Mouse (Mus musculus): ENCODE data around the gene Gm45213. TPM values are rescaled to one million over a fixed set of nuclear protein-coding genes. Genes with fewer than 3 reads are reported as not detected.
A peak's percentile ranks its signal among the peaks of the same experiment; 100 is the strongest.

Gene Gm45213
- polyA plus RNA-seq, 1 experiment from 2014 or later: not detected

DNA sequence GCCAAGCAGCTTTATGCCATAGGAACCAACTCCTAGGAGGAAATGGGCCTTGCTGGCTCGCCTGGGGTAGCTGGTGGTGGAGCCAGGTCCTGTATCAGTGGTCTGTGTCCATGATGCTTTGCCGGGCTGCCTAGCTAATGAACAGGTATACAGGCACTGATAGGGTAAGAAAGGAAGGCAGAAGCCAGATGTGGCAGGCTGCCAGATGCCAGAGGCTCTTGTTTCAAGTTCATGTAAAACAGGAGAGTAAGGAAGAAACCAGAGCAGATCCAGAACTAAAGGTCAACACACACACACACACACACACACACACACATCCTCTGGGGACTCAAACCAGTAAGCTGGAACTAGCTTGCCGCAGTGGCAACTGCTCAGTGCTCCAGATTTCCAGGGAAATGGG lies 5.1 kb upstream of the Gm45213 start:
- WGBS: 78% methylated on average over 3 of the region's 3 CpGs
- Histone ChIP-seq H3K4me1 (replicated peaks; ENCODE audit: control insufficient read depth, insufficient read depth, low read length) (no peaks in the 10 kb centered on the region), H3K36me3 (ENCODE audit: control insufficient read depth, insufficient read depth) (no peaks in the 10 kb centered on the region), H3K4me3 (ENCODE audit: low read depth, low read length) (no peak overlapping the region), H3K27ac (ENCODE audit: low read depth, low read length) (no peak overlapping the region), H3K9me3 (ENCODE audit: control insufficient read depth) (no peaks in the 10 kb centered on the region), H3K27me3 (replicated peaks; ENCODE audit: control insufficient read depth, insufficient read depth, low read length) (no peaks in the 10 kb centered on the region), H3K4me2 (replicated peaks; ENCODE audit: low read depth) (no peak overlapping the region), H3K9ac (ENCODE audit: low read depth, low read length) (no peak overlapping the region)
- ATAC-seq: no peak
- no peak for TF ChIP-seq CTCF (IDR thresholded peaks at IDR 0.05; ENCODE audit: low read depth)

DNA sequence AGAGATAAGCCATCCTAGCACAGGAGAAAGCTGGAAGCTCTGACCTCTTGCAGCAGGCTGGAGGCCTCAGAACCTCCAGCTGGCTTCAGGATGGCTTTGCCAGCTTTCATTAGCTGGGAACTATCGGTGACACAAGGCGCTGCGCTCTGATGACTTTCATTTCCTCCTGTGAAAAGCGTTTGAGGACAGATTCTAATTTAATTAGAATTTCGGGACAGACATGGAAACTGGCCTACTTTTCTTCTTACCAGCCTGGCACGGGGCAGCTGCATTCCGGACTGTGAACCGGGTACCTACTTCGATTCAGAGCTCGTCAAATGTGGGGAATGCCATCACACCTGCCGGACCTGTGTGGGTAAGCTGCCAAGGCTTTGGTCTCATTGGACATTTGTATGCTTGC lies 4.7 kb upstream of the Gm45213 start:
- no peaks in the 10 kb centered on the region for H3K36me3 ChIP-seq (ENCODE audit: control insufficient read depth, insufficient read depth)
- H3K27me3 ChIP-seq (replicated peaks; ENCODE audit: control insufficient read depth, insufficient read depth, low read length): no peaks in the 10 kb centered on the region
- no peak for ATAC-seq
- H3K4me2 ChIP-seq (replicated peaks; ENCODE audit: low read depth): no peak overlapping the region
- no peaks in the 10 kb centered on the region for H3K9me3 ChIP-seq (ENCODE audit: control insufficient read depth)
- TF ChIP-seq CTCF (IDR thresholded peaks at IDR 0.05; ENCODE audit: low read depth): no peak
- H3K4me3 ChIP-seq (ENCODE audit: low read depth, low read length): no peak overlapping the region
- H3K9ac ChIP-seq (ENCODE audit: low read depth, low read length): no peak overlapping the region
- H3K27ac ChIP-seq (ENCODE audit: low read depth, low read length): no peak overlapping the region
- WGBS: 84% methylated on average over 11 of the region's 11 CpGs
- H3K4me1 ChIP-seq (replicated peaks; ENCODE audit: control insufficient read depth, insufficient read depth, low read length): no peaks in the 10 kb centered on the region

DNA sequence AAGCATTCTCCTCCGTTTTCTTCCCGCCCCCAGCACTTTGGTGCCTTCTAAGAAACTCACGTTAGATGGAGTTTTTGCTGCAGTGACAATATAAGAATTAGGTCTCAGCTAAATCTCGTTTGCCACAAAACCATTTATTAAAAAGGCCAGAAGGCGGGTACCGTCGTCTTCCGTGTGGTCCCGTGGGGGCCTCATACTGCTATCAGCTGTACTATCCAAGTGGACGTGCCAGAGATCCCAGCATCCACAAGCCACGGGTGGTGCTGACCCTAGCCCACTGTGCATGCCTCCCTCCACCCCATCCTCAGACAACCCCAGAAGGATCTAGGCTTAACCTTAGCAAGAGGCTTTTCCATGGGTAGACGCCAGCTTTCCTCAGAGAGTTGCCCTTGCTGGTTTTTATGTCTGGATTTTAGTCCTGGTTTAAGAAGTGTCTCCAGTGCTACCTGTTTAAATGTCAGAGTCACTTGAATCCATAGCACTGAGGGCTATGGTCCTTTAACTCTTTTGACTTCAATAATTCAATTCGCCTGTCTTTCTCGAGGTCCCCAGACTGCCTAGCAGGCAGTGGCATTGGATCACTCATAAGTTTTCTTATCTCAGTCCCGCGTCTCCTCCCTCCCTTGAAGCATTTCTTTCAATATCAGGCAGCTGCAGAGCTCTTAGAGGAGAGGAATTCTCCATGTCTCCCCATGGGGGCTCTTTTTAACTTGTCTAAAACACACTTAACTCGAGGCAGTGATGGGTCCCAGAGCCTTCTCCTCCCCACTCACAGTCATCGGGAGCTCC lies 3.2 kb upstream of the Gm45213 start:
- no peaks in the 10 kb centered on the region for H3K27me3 ChIP-seq (replicated peaks; ENCODE audit: control insufficient read depth, insufficient read depth, low read length)
- H3K4me3 ChIP-seq (ENCODE audit: low read depth, low read length): no peak overlapping the region
- no peak for ATAC-seq
- no peak overlapping the region for H3K9ac ChIP-seq (ENCODE audit: low read depth, low read length)
- no peak overlapping the region for H3K27ac ChIP-seq (ENCODE audit: low read depth, low read length)
- H3K36me3 ChIP-seq (ENCODE audit: control insufficient read depth, insufficient read depth): no peaks in the 10 kb centered on the region
- H3K4me2 ChIP-seq (replicated peaks; ENCODE audit: low read depth): no peak overlapping the region
- WGBS: 79% methylated on average over 18 of the region's 18 CpGs
- H3K4me1 ChIP-seq (replicated peaks; ENCODE audit: control insufficient read depth, insufficient read depth, low read length): no peaks in the 10 kb centered on the region
- no peaks in the 10 kb centered on the region for H3K9me3 ChIP-seq (ENCODE audit: control insufficient read depth)
- no peak for TF ChIP-seq CTCF (IDR thresholded peaks at IDR 0.05; ENCODE audit: low read depth)

DNA sequence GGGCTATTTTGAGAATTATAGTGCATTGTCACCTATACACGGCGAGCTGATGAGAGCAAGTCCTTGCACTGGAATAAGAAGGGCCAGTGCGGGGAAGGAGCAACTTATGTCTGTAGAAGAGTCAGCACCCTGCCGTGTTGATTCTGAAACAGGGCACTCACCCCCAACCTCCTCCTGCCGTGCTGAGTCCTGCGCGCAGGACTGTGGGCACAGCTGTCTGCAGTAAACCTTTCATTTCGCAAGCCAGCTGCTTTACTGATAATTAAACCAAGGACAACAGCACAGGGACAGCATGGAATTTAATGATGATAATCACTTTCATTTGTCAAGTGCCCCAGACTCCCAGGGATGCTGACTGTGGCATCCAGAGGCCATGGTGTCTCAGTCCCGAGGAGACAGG lies 1.2 kb downstream of the Gm45213 start:
- Histone ChIP-seq H3K36me3 (ENCODE audit: control insufficient read depth, insufficient read depth) (no peaks in the 10 kb centered on the region), H3K4me1 (replicated peaks; ENCODE audit: control insufficient read depth, insufficient read depth, low read length) (no peaks in the 10 kb centered on the region), H3K27ac (ENCODE audit: low read depth, low read length) (no peak overlapping the region), H3K27me3 (replicated peaks; ENCODE audit: control insufficient read depth, insufficient read depth, low read length) (no peaks in the 10 kb centered on the region), H3K9ac (ENCODE audit: low read depth, low read length) (no peak overlapping the region), H3K9me3 (ENCODE audit: control insufficient read depth) (no peaks in the 10 kb centered on the region), H3K4me2 (replicated peaks; ENCODE audit: low read depth) (no peak overlapping the region), H3K4me3 (ENCODE audit: low read depth, low read length) (no peak overlapping the region)
- WGBS: 46% methylated on average over 9 of the region's 9 CpGs
- no peak for ATAC-seq
- no peak for TF ChIP-seq CTCF (IDR thresholded peaks at IDR 0.05; ENCODE audit: low read depth)

DNA sequence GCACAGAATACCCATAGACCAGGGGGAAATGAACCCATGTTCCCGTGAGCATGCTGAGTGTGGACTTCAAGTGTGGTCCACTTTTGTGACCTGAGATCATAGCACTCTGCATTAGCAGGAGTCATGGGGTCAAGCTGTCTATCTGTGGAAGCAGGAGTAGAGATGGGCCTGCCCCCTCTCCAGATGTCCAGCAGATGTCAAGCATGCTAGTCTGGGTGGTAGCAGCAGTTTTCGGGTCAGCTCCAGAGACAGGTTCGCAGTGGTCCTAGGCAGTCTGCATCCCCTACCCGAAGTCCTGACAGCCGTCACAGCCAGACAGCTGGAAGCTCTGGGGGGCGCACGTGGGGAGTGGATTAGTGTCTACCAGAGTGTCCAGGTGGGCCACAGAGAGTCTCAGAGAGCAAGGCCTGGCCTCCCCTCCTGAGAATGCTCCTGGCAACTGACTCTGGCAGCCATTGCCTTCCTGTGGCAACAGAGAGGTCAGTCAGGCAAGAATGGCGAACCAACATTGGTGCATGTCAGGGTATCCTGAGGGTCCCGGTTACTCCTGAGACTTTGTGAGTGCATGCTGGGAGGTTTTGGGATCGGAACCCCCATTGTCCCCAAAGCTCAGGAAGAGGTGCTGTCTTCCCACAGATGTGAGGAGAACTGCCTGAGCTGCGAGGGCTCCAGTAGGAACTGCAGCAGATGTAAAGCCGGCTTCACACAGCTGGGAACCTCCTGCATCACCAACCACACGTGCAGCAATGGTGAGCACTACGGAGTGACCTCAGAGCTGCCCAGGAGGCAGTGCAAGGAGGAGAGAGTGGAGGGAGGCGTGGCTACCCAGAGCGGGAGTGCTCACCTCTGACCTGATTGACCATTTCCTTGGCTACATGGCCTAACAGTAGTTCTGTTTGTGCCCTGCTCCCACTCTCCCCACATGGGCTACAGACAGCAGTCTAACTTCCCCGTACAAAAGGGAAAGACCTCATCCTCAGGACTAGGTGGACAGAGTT lies 3.8 kb downstream of the Gm45213 start:
- Histone ChIP-seq H3K9me3 (ENCODE audit: control insufficient read depth) (no peaks in the 10 kb centered on the region), H3K4me2 (replicated peaks; ENCODE audit: low read depth) (no peak overlapping the region), H3K36me3 (ENCODE audit: control insufficient read depth, insufficient read depth) (no peaks in the 10 kb centered on the region), H3K27me3 (replicated peaks; ENCODE audit: control insufficient read depth, insufficient read depth, low read length) (no peaks in the 10 kb centered on the region), H3K9ac (ENCODE audit: low read depth, low read length) (no peak overlapping the region), H3K4me1 (replicated peaks; ENCODE audit: control insufficient read depth, insufficient read depth, low read length) (no peaks in the 10 kb centered on the region), H3K27ac (ENCODE audit: low read depth, low read length) (no peak overlapping the region), H3K4me3 (ENCODE audit: low read depth, low read length) (no peak overlapping the region)
- TF ChIP-seq CTCF (IDR thresholded peaks at IDR 0.05; ENCODE audit: low read depth): no peak
- WGBS: 60% methylated on average over 17 of the region's 17 CpGs
- 0 out of 2 replicates have a peak, but pooled peaks have one; percentile 31 for ATAC-seq

DNA sequence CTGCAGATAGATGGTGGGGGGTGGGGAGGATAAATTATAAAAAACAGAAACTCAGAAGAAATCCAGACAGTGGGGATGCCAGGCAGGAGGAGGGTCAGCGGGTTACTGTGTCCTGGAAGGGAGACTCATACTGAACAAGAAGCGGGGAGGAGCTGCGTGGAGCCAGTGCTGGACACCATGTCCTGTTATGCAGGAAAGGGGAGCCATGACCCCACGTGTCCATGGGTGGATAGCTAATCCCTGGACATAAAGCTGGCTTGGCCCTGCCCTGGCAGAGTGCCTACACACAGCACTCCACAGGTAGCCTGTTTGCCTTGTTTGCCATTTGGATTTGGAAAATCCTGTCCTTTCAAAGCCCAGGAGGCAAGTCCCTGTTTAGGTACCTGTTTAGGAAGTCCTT lies 4.6 kb downstream of the Gm45213 start:
- H3K9me3 ChIP-seq (ENCODE audit: control insufficient read depth): peaks cover 3% of the 10 kb centered on the region; the same call in 1 of the 2 replicates
- H3K9ac ChIP-seq (ENCODE audit: low read depth, low read length): no peak overlapping the region
- 72% methylated on average over 4 of the region's 4 CpGs for WGBS

More for the DNA sequence above, 4.6 kb downstream of the Gm45213 start:
- Histone ChIP-seq H3K27me3 (replicated peaks; ENCODE audit: control insufficient read depth, insufficient read depth, low read length) (no peaks in the 10 kb centered on the region), H3K36me3 (ENCODE audit: control insufficient read depth, insufficient read depth) (no peaks in the 10 kb centered on the region), H3K27ac (ENCODE audit: low read depth, low read length) (no peak overlapping the region), H3K4me1 (replicated peaks; ENCODE audit: control insufficient read depth, insufficient read depth, low read length) (no peaks in the 10 kb centered on the region), H3K4me3 (ENCODE audit: low read depth, low read length) (no peak overlapping the region), H3K4me2 (replicated peaks; ENCODE audit: low read depth) (no peak overlapping the region)
- ATAC-seq: no peak
- no peak for TF ChIP-seq CTCF (IDR thresholded peaks at IDR 0.05; ENCODE audit: low read depth)
